13 mouse cellular contexts compared by ENCODE assay signal in genomic region chr8:104308341-104308740, GRCm38 (mm10). TPM values are rescaled to one million over a fixed set of nuclear protein-coding genes. Genes with fewer than 3 reads are reported as not detected.
"Had no signal": no experiment of that assay in that cellular context is flagged by ENCODE, and none has a peak within 500 bp of the region (broad histone marks: within the 10 kb centered on the region; RNA-seq: fewer than 3 reads in every experiment).

No protein-coding gene starts in this region.

RNA-seq across cellular contexts. Expression of gene Gm45711, which starts 1.5 kb away (rescaled TPM):
- polyA plus RNA-seq: liver, embryonic 16.5 days; lung, embryonic 14.5 days; lung, embryonic 16.5 days; macrophage; midbrain, embryonic 11.5 days; midbrain, embryonic 13.5 days; midbrain, embryonic 15.5 days; midbrain, postnatal 0 days; neural tube, embryonic 12.5 days; neural tube, embryonic 14.5 days; spleen, adult 2 months; stomach, embryonic 15.5 days; thymus, postnatal 0 days had no signal

RNA-seq across cellular contexts. Expression of gene Cmtm1, which starts 1.6 kb away (rescaled TPM):
- polyA plus RNA-seq: liver, embryonic 16.5 days; lung, embryonic 14.5 days; lung, embryonic 16.5 days; macrophage; midbrain, embryonic 11.5 days; midbrain, embryonic 13.5 days; midbrain, embryonic 15.5 days; midbrain, postnatal 0 days; neural tube, embryonic 12.5 days; neural tube, embryonic 14.5 days; spleen, adult 2 months; stomach, embryonic 15.5 days; thymus, postnatal 0 days had no signal

RNA-seq across cellular contexts. Expression of gene Gm11020, which starts 13.0 kb away (rescaled TPM):
- polyA plus RNA-seq: liver, embryonic 16.5 days; lung, embryonic 14.5 days; lung, embryonic 16.5 days; macrophage; midbrain, embryonic 11.5 days; midbrain, embryonic 13.5 days; midbrain, embryonic 15.5 days; midbrain, postnatal 0 days; neural tube, embryonic 12.5 days; neural tube, embryonic 14.5 days; spleen, adult 2 months; stomach, embryonic 15.5 days; thymus, postnatal 0 days had no signal

RNA-seq across cellular contexts. Expression of gene Cmtm2b, which starts 13.7 kb away (rescaled TPM):
- polyA plus RNA-seq: liver, embryonic 16.5 days; lung, embryonic 14.5 days; lung, embryonic 16.5 days; macrophage; midbrain, embryonic 11.5 days; midbrain, embryonic 13.5 days; midbrain, embryonic 15.5 days; midbrain, postnatal 0 days; neural tube, embryonic 12.5 days; neural tube, embryonic 14.5 days; spleen, adult 2 months; stomach, embryonic 15.5 days; thymus, postnatal 0 days had no signal

RNA-seq across cellular contexts. Expression of gene Cmtm2a, which starts 15.4 kb away (rescaled TPM):
- polyA plus RNA-seq: liver, embryonic 16.5 days; lung, embryonic 14.5 days; lung, embryonic 16.5 days; macrophage; midbrain, embryonic 11.5 days; midbrain, embryonic 13.5 days; midbrain, embryonic 15.5 days; midbrain, postnatal 0 days; neural tube, embryonic 12.5 days; neural tube, embryonic 14.5 days; spleen, adult 2 months; stomach, embryonic 15.5 days; thymus, postnatal 0 days had no signal
